Mouse (Mus musculus) heart, embryonic 15.5 days (tissue): Measurements from ENCODE around the gene Dll4. TPM values are rescaled to one million over a fixed set of nuclear protein-coding genes. Genes with fewer than 3 reads are reported as not detected.

Experiments used
- ATAC-seq: fragments of 200-750 bp; cut with Nextera tagmentation; replicated peaks from 2 replicates; pipeline ENCODE4 v1.8.0; 2017; ENCODE audit warnings: low read depth, moderate TSS enrichment; ENCODE audit not compliant: insufficient number of reproducible peaks, insufficient read depth, low FRiP score
- H3K27ac ChIP-seq: fragments of 300-500 bp; sonication (generic); 2 replicates; pipeline ENCODE4 v1.5.1; 2015; ENCODE audit warnings: mild to moderate bottlenecking, inconsistent platforms
- H3K27me3 ChIP-seq: fragments of 300-500 bp; sonication (generic); 2 replicates; pipeline ENCODE4 v1.6.1; 2015; ENCODE audit warnings: inconsistent platforms
- H3K36me3 ChIP-seq: fragments of 300-500 bp; sonication (generic); 2 replicates; pipeline ENCODE4 v1.6.1; 2015; ENCODE audit warnings: mild to moderate bottlenecking, inconsistent platforms
- H3K4me1 ChIP-seq: fragments of 300-500 bp; sonication (generic); replicated peaks from 2 replicates; pipeline ENCODE4 v1.6.1; 2015; ENCODE audit warnings: inconsistent platforms
- H3K4me2 ChIP-seq: fragments of 300-500 bp; sonication (generic); 2 replicates; pipeline ENCODE4 v1.6.1; 2015; ENCODE audit warnings: inconsistent platforms, mild to moderate bottlenecking, moderate library complexity
- H3K4me3 ChIP-seq: fragments of 300-500 bp; sonication (generic); 2 replicates; pipeline ENCODE4 v1.5.1; 2015; ENCODE audit warnings: mild to moderate bottlenecking, inconsistent platforms
- H3K9ac ChIP-seq: fragments of 300-500 bp; sonication (generic); 2 replicates; pipeline ENCODE4 v1.6.1; 2015; ENCODE audit warnings: mild to moderate bottlenecking, inconsistent platforms
- H3K9me3 ChIP-seq: fragments of 300-500 bp; sonication (generic); replicated peaks from 2 replicates; pipeline ENCODE4 v1.6.1; 2016; ENCODE audit warnings: inconsistent platforms
- WGBS: fragments of 180-500 bp; shearing (Covaris S2); methylation state at CpG from one replicate; pipeline ENCODE4 v1.1.7; 2015; ENCODE audit warnings: mixed read lengths; 5-methylcytosine and 5-hydroxymethylcytosine counted together
- polyA plus RNA-seq: library from polyadenylated mRNA; unstranded; fragments of >200 nt; fragmentation: Nextera tagmentation; extraction: Ambion mirVana; gene quantifications from 2 replicates; pipeline ENCODE4 v1.2.1, GENCODE M21; 2015

Dll4 gene
- polyA plus RNA-seq, 1 experiment from 2014 or later = 9.2 TPM

- Histone ChIP-seq H3K4me3 (no peak overlapping the region), H3K27ac (peak overlapping the region; percentile 55), H3K9me3 (no peaks in the 10 kb centered on the region), H3K4me1 (peaks cover 5% of the 10 kb centered on the region), H3K4me2 (no peak overlapping the region), H3K36me3 (no peaks in the 10 kb centered on the region), H3K27me3 (no peaks in the 10 kb centered on the region; the same call in 1 of the 2 replicates), H3K9ac (no peak overlapping the region)
- no peak for ATAC-seq
- 71% methylated on average over 2 of the region's 2 CpGs for WGBS
Measured at GRCm38 (mm10) chr2:119312380-119312958, 13.1 kb upstream of the Dll4 start.

GRCm38 (mm10) chr2:119313780-119314479, 11.7 kb upstream of the Dll4 start:
- ATAC-seq = no peak
- Histone ChIP-seq H3K36me3 (no peaks in the 10 kb centered on the region), H3K9me3 (no peaks in the 10 kb centered on the region), H3K4me2 (no peak overlapping the region), H3K4me3 (no peak overlapping the region), H3K9ac (no peak overlapping the region), H3K4me1 (peaks cover 5% of the 10 kb centered on the region), H3K27ac (peak overlapping the region; percentile 60), H3K27me3 (no peaks in the 10 kb centered on the region; the same call in 1 of the 2 replicates)
- WGBS = 37% methylated on average over 10 of the region's 10 CpGs

- peak overlapping the region; percentile 60 for H3K27ac ChIP-seq
Measured at GRCm38 (mm10) chr2:119314742-119315310, 10.8 kb upstream of the Dll4 start.

GRCm38 (mm10) chr2:119318043-119318710, 7.4 kb upstream of the Dll4 start:
- no peak overlapping the region for H3K4me3 ChIP-seq
- H3K36me3 ChIP-seq = no peaks in the 10 kb centered on the region
- no peaks in the 10 kb centered on the region for H3K9me3 ChIP-seq
- no peak overlapping the region for H3K9ac ChIP-seq
- peaks cover 25% of the 10 kb centered on the region for H3K4me1 ChIP-seq
- WGBS = 63% methylated on average over 3 of the region's 3 CpGs
- no peak overlapping the region for H3K4me2 ChIP-seq
- no peak overlapping the region for H3K27ac ChIP-seq
- no peak for ATAC-seq
- H3K27me3 ChIP-seq = peaks cover 29% of the 10 kb centered on the region

More at GRCm38 (mm10) chr2:119314742-119315310, 10.8 kb upstream of the Dll4 start:
- Histone ChIP-seq H3K4me2 (no peak overlapping the region), H3K36me3 (no peaks in the 10 kb centered on the region), H3K27me3 (no peaks in the 10 kb centered on the region; the same call in 1 of the 2 replicates), H3K4me3 (no peak overlapping the region), H3K4me1 (peaks cover 5% of the 10 kb centered on the region), H3K9ac (no peak overlapping the region), H3K9me3 (no peaks in the 10 kb centered on the region)
- WGBS = 61% methylated on average over 12 of the region's 12 CpGs
- no peak for ATAC-seq

GRCm38 (mm10) chr2:119320571-119320970, 5.0 kb upstream of the Dll4 start:
- Histone ChIP-seq H3K9me3 (no peaks in the 10 kb centered on the region), H3K27me3 (peaks cover 51% of the 10 kb centered on the region), H3K9ac (no peak overlapping the region), H3K27ac (peak overlapping the region; percentile 26; the same call in 1 of the 2 replicates), H3K4me3 (no peak overlapping the region), H3K36me3 (no peaks in the 10 kb centered on the region), H3K4me2 (no peak overlapping the region), H3K4me1 (peaks cover 40% of the 10 kb centered on the region)
- no peak for ATAC-seq
- 41% methylated on average over 8 of the region's 8 CpGs for WGBS

GRCm38 (mm10) chr2:119321771-119322586, 3.6 kb upstream of the Dll4 start:
- H3K9ac ChIP-seq = peak overlapping the region; percentile 50; the same call in 1 of the 2 replicates
- no peaks in the 10 kb centered on the region for H3K9me3 ChIP-seq
- H3K27ac ChIP-seq = no peak overlapping the region; the same call in 1 of the 2 replicates
- WGBS = 6% methylated on average over 47 of the region's 48 CpGs
- ATAC-seq = no peak
- H3K4me1 ChIP-seq = peaks cover 51% of the 10 kb centered on the region
- peak overlapping the region; percentile 45 for H3K4me3 ChIP-seq
- H3K4me2 ChIP-seq = peak overlapping the region; percentile 76
- H3K36me3 ChIP-seq = no peaks in the 10 kb centered on the region
- peaks cover 62% of the 10 kb centered on the region for H3K27me3 ChIP-seq

GRCm38 (mm10) chr2:119322587-119323300, 2.8 kb upstream of the Dll4 start:
- Histone ChIP-seq H3K9me3 (no peaks in the 10 kb centered on the region), H3K9ac (peak overlapping the region; percentile 50; the same call in 1 of the 2 replicates), H3K4me1 (peaks cover 51% of the 10 kb centered on the region), H3K4me3 (peak overlapping the region; percentile 45), H3K27ac (no peak overlapping the region; the same call in 1 of the 2 replicates), H3K36me3 (no peaks in the 10 kb centered on the region), H3K27me3 (peaks cover 70% of the 10 kb centered on the region), H3K4me2 (peak overlapping the region; percentile 76)
- 15% methylated on average over 39 of the region's 39 CpGs for WGBS
- ATAC-seq = no peak

- peaks cover 51% of the 10 kb centered on the region for H3K4me1 ChIP-seq
- peak overlapping the region; percentile 89 for H3K4me2 ChIP-seq
- 11% methylated on average over 32 of the region's 32 CpGs for WGBS
- H3K27me3 ChIP-seq = peaks cover 82% of the 10 kb centered on the region
- H3K9ac ChIP-seq = no peak overlapping the region
- peak overlapping the region; percentile 15; the same call in 1 of the 2 replicates for H3K27ac ChIP-seq
- ATAC-seq = no peak
- no peaks in the 10 kb centered on the region for H3K9me3 ChIP-seq
- peak overlapping the region; percentile 64 for H3K4me3 ChIP-seq
- no peaks in the 10 kb centered on the region for H3K36me3 ChIP-seq
Measured at GRCm38 (mm10) chr2:119323866-119324575, 1.6 kb upstream of the Dll4 start.

- H3K27me3 ChIP-seq = peaks cover 87% of the 10 kb centered on the region
- 1% methylated on average over 32 of the region's 32 CpGs for WGBS
- no peaks in the 10 kb centered on the region for H3K36me3 ChIP-seq
- H3K27ac ChIP-seq = peak overlapping the region; percentile 32
- H3K9ac ChIP-seq = peak overlapping the region; percentile 65
- ATAC-seq = peak; percentile 9; the same call in 1 of the 2 replicates
- H3K4me2 ChIP-seq = peak overlapping the region; percentile 89
- H3K9me3 ChIP-seq = no peaks in the 10 kb centered on the region
- H3K4me1 ChIP-seq = peaks cover 51% of the 10 kb centered on the region
- peak overlapping the region; percentile 64 for H3K4me3 ChIP-seq
Measured at GRCm38 (mm10) chr2:119324576-119325318, 837 bp upstream of the Dll4 start.
